Mouse (Mus musculus) left cerebral cortex, adult 2 months (tissue): ENCODE measurements around the gene Gfy. TPM values are rescaled to one million over a fixed set of nuclear protein-coding genes. Genes with fewer than 3 reads are reported as not detected.

ENCODE experiments used
- DNase-seq, 2 experiments: peaks; one replicate each; pipeline ENCODE4 v3.0.0; 2021 to 2022; ENCODE audit warnings: low spot score in 2 of 2, mixed read lengths in 1 of 2; ENCODE audit errors: extremely low spot score in 1 of 2
- H3K27ac ChIP-seq: fragments of 200-600 bp; 2 replicates; pipeline ENCODE4 v1.8.1; 2022
- H3K4me3 ChIP-seq: fragments of 200-600 bp; 2 replicates; pipeline ENCODE4 v1.8.1; 2022
- CTCF ChIP-seq: fragments of 200-600 bp; IDR thresholded peaks from 2 replicates; pipeline ENCODE4 v1.8.1; 2022; ENCODE audit warnings: antibody characterized with exemption, mild to moderate bottlenecking, moderate library complexity
- intact Hi-C: fragments of 180-260 bp; cut with DNase I; formaldehyde crosslinking; loops from one replicate; pipeline ENCODE4 v1.15.1; 2025
- microRNA-seq, 2 experiments: library from miRNA; unstranded; fragments of <30 nt; microRNA quantifications; one replicate each; pipeline ENCODE4 v1.2.0; 2021
- total RNA-seq, 2 experiments: library from RNA; stranded (reverse); gene quantifications; 2 replicates each; pipeline ENCODE4 v1.2.3; 2021

Gene Gfy
- total RNA-seq, 2 experiments from 2014 or later: 0.29 TPM; not detected in 1

GRCm38 (mm10) chr7:45128624-45129246 lies 50.6 kb downstream of the Gfy start, which contains the start of gene Rpl13a:
Gene Rpl13a, minus strand, starts transcription at chr7:45128761.
- intact Hi-C loops: loop anchor here (2.0 to 10.0 kb wide), 3 partner anchors 26 to 274 kb away; partner anchors contain the start of genes Aldh16a1, Pih1d1 and Pnkp
- peak within 1 kb of the TSS; percentile 93 for H3K27ac ChIP-seq
- peak; percentile 72 for TF ChIP-seq CTCF
- H3K4me3 ChIP-seq: peak within 1 kb of the TSS; percentile 85
- peak; percentile 98 to 99 for DNase-seq

DNA sequence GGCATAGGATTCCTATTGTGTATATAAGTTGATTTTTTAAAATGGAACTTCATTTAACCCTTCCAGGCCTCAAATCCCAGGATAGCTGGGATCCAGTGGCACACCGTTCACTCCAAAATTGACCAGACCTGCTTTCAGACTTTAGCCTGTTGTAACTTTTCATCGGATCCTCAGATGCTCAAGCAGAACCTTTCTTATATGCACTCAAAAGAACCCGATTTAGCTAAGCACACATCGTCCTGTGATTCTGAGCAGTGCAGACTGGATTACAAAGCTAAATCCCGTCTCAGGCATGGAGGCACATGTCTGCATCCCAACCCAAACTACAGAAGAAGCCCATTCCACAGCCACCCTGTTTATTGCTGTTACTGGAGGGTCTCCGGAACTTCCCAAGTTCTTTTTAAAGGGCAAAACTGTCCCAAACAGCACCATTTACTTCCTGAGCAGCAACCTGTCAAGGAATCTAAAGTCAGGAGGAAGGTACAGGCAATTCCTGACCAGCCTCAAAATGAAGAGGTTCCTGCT lies 51.6 kb downstream of the Gfy start:
- peak overlapping the region; percentile 85 for H3K4me3 ChIP-seq
- intact Hi-C loops: loop anchor here (2.0 to 10.0 kb wide), 3 partner anchors 27 to 273 kb away; partner anchors contain the start of genes Aldh16a1, Pih1d1 and Pnkp
- DNase-seq: no peak
- H3K27ac ChIP-seq: peak overlapping the region; percentile 93
- no peak for TF ChIP-seq CTCF

DNA sequence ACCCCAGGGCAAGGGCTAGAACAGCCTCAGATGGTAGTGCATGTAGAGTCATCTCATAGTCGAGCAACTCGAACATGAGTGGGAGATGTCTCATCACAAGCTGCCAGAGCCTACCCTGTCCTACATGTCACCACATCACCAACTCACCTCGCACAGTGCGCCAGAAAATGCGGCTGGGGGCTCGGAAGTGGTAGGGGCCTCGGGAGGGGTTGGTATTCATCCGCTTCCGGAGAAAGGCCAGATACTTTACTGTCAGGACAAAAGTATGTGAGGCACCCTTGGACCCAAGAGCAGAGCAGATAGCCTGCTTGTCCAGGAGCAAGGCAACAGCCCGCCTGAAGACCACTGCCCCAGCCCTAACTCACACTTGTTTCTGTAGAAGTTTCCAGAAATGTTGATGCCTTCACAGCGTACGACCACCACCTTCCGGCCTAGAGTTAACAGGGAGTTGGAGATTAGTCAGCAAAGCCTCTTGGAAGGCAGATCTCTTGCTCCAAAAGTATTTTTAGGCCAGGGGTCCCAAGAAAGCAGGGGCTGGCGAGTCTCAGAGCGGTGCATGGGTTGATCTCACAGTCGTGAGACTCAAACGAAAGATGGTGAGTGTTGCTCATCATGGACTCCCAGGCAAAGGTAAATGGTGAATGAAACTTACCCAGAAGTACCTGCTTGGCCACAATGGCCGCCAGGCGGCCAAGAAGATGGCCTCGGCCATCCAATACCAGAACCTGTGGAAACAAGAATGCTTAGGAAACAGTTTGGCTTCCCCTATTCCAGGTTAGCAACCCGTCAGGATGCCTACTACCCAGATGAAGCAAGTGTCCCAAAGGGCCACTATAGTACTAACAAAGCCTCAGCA lies 52.3 kb downstream of the Gfy start:
- Histone ChIP-seq H3K4me3 (peak overlapping the region; percentile 85), H3K27ac (peak overlapping the region; percentile 93; the same call in 1 of the 2 replicates)
- intact Hi-C loops: loop anchor here (10.0 kb wide), 1 partner anchor 272 kb away; the partner anchor contains the start of gene Pnkp

More for the DNA sequence above, 52.3 kb downstream of the Gfy start:
- TF ChIP-seq CTCF: peak; percentile 31
- DNase-seq: no peak

Small RNAs within 50 kb of the gene (microRNA-seq; reads per million reads assigned to microRNA genes)
- gene Mir5121 (5.7 to 17.3 reads per million in 2 experiments), gene Mir7055 (0.97 to 1.2 reads per million in 2 experiments)

Other genes with a start within 250 kb of the Gfy start
- 1 to 10 TPM; 2.8 to 3.0 TPM for gene Tsks, start 236.4 kb downstream of the Gfy start, total RNA-seq
- 100 to 1,000 TPM in 1 of 2 experiments, 10 to 100 TPM in 1; 97.9 to 102 TPM for gene Cpt1c, start 204.7 kb downstream of the Gfy start, total RNA-seq
- 100 to 1,000 TPM; 143 to 150 TPM for gene Prmt1, start 193.0 kb downstream of the Gfy start, total RNA-seq
- gene Irf3, start 181.9 kb downstream of the Gfy start, total RNA-seq: 10 to 100 TPM; 36.4 to 36.9 TPM
- 1 to 10 TPM; 3.0 to 3.8 TPM for gene Bcl2l12, start 180.9 kb downstream of the Gfy start, total RNA-seq
- gene Scaf1, start 163.2 kb downstream of the Gfy start, total RNA-seq: 100 to 1,000 TPM; 170 to 181 TPM
- gene Rras, start 161.6 kb downstream of the Gfy start, total RNA-seq: 10 to 100 TPM; 11.8 to 12.2 TPM
- 10 to 100 TPM; 70.0 to 73.4 TPM for gene Prr12, start 126.7 kb downstream of the Gfy start, total RNA-seq
- gene Nosip, start 117.1 kb downstream of the Gfy start, total RNA-seq: 10 to 100 TPM; 53.6 to 55.6 TPM
- 10 to 100 TPM in 1 of 2 experiments, 1 to 10 TPM in 1; 9.0 to 10.4 TPM for gene Prrg2, start 116.9 kb downstream of the Gfy start, total RNA-seq
- 1 to 10 TPM; 4.9 to 5.6 TPM for gene Rcn3, start 87.3 kb downstream of the Gfy start, total RNA-seq
- 10 to 100 TPM; 16.7 to 23.4 TPM for gene Fcgrt, start 75.7 kb downstream of the Gfy start, total RNA-seq
- gene Rps11, start 55.1 kb downstream of the Gfy start, total RNA-seq: 100 to 1,000 TPM; 421 to 444 TPM
- 100 to 1,000 TPM; 695 to 716 TPM for gene Rpl13a, start 50.8 kb downstream of the Gfy start, total RNA-seq
- not detected for gene Gm45713, start 43.3 kb downstream of the Gfy start, total RNA-seq
- 1 to 10 TPM; 6.7 to 8.8 TPM for gene Flt3l, start 43.1 kb downstream of the Gfy start, total RNA-seq
- 10 to 100 TPM; 47.6 to 48.4 TPM for gene Pih1d1, start 25.3 kb downstream of the Gfy start, total RNA-seq
- 10 to 100 TPM; 15.9 to 23.1 TPM for gene Aldh16a1, start 25.0 kb downstream of the Gfy start, total RNA-seq
- 1,000 to 10,000 TPM; 1,255 to 1,327 TPM for gene Slc17a7, start 15.6 kb downstream of the Gfy start, total RNA-seq
- gene Pth2, start 1.4 kb upstream of the Gfy start, total RNA-seq: not detected
- 1 to 10 TPM; 6.7 to 7.5 TPM for gene Ccdc155, start 25.3 kb upstream of the Gfy start, total RNA-seq
- 10 to 100 TPM; 32.4 to 33.5 TPM for gene Dkkl1, start 32.6 kb upstream of the Gfy start, total RNA-seq
- gene Tead2, start 36.2 kb upstream of the Gfy start, total RNA-seq: 1 to 10 TPM; 3.9 to 4.1 TPM
- gene Cd37, start 59.5 kb upstream of the Gfy start, total RNA-seq: 1 to 10 TPM; 4.2 to 5.4 TPM
- 1 to 10 TPM; 1.9 to 2.4 TPM for gene Slc6a16, start 61.5 kb upstream of the Gfy start, total RNA-seq
- gene Slc6a21, start 97.9 kb upstream of the Gfy start, total RNA-seq: under 1 TPM in 1 of 2 experiments, not detected in 1; 0.23 TPM
- 10 to 100 TPM; 18.5 to 24.6 TPM for gene Trpm4, start 154.2 kb upstream of the Gfy start, total RNA-seq
- gene Hrc, start 155.7 kb upstream of the Gfy start, total RNA-seq: under 1 TPM; 0.23 to 0.61 TPM
- gene Ppfia3, start 187.4 kb upstream of the Gfy start, total RNA-seq: 100 to 1,000 TPM; 156 to 159 TPM
- gene Lin7b, start 191.0 kb upstream of the Gfy start, total RNA-seq: 100 to 1,000 TPM; 156 to 178 TPM
- 100 to 1,000 TPM; 428 to 429 TPM for gene Snrnp70, start 216.2 kb upstream of the Gfy start, total RNA-seq
- not detected for gene Kcna7, start 226.1 kb upstream of the Gfy start, total RNA-seq
- gene Ntf5, start 234.1 kb upstream of the Gfy start, total RNA-seq: not detected
- gene Lhb, start 241.3 kb upstream of the Gfy start, total RNA-seq: not detected